Mouse (Mus musculus): ENCODE results near the gene Adipor2.

The Adipor2 gene

DNA sequence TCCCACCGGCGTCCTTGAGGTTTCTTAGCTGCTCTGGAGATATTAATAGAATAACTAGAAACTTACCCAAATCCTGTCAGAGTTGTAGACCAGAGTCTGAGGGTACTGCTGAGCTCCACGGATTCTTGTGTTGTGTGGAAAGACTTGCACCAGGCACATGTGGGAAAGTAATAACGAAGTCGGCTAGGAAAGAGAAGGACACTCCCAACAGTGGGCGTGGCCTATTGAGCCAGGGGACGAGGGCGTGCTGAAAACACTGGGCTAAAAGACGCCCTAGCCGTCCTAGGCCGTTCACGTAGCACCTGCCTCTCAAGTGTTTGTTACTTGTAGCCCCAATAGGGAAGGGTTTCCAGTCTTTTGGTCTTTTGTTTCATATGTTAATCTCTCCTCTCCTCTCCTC lies at the start of gene Adipor2:
Adipor2 (minus strand) TSS at position 351 of the 400 bp plus-strand sequence.
- DNase-seq: peak; percentile 17 to 20

DNA sequence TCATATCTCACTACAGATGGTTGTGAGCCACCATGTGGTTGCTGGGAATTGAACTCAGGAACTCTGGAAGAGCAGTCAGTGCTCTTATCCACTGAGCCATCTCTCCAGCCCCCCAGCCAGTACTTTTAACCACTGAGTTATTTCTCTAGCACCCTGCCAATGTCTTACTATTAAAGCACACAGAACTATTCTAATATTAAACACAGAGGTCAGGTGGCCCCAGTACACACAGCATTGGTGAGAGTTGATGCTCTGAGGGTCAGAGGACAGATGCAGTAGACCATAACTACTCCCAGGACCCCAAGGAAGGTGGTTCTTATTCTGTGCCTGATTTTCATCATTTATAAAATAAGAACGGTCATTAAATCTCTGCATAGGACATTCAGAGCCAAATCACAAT lies 48.7 kb upstream of the Adipor2 start:
- no peak for DNase-seq

DNA sequence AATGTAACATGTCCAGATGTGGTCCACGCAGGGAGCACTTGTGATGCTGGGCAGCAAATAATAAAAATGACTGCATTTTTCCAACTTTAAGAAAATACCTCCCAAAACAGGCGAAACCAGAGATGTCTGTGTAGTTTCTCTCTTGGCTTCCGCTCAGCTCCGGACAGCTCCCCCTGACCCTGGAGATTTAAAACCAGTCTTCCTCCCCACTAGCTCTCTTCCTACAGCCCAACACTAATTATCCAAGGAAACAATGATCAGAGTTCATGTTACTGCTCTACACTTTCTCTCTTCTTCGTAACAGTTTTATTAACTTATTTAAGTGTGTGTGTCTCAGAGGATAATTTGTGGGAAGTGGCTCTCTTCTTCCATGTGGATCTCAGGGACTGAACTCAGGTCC lies 42.9 kb upstream of the Adipor2 start:
- no peak for DNase-seq

DNA sequence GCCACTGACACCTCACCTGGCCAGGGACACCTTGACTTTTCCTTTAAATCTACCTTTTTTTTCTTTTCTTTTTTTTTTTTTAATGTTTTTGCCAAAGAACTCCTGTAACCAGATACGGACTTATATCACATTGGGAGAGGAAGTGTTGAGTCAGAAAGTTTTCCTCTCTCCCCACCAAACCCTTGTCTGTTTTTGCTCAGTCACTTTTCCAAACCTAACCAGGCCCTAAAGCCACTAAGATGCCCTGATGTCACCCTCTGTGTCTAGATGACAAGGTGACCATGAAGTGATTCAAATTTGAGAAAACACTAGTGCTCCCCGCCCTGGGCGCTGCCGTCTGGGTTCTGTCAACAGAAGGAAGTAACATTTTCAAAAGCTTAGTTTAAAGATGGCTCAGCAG lies 41.5 kb upstream of the Adipor2 start:
- DNase-seq: no peak

DNA sequence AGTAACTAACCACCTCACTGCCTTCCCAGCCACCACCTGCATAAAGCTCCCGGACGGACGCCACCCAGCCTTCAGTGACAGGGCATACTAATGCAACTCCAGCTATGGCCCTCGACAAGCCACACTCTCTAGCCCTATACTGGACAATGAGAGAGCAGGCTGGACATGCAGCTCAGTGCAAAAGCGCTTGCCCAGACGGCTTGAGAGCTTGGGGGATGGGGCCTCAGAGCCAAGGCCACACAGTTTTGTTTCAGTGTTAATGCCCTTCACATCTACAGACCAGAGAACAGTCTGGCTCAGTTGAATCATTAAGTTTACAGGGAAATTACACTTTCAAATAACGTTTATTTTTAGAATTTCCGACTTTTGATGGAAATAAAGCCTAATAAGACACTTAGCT lies 40.7 kb upstream of the Adipor2 start:
- no peak for DNase-seq

DNA sequence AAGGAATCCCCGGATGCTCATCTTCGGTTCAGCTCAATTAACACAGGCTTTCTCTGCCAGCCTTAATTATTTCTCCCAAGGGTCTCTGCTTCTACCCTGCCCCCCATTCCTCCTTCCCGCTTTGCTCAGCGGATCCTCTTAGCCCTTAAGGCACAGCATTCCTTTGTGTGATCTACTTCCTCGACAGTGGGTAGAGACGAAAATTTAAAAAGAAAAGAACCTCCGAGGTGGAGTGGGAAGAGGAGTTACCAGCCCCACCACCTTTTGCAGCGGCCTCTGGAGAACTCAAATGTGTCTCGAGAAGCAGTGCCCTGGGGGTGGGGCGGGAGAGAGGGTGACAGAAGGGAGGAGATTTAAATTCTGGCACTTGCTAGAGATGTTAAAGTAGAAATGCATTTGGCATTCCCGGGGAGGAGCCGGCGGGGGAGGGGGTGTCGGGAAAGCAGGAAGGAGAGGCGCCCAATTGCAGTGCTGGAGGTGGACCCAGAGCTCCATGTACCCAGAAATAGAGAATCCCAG lies 34.5 kb upstream of the Adipor2 start:
- DNase-seq: no peak

DNA sequence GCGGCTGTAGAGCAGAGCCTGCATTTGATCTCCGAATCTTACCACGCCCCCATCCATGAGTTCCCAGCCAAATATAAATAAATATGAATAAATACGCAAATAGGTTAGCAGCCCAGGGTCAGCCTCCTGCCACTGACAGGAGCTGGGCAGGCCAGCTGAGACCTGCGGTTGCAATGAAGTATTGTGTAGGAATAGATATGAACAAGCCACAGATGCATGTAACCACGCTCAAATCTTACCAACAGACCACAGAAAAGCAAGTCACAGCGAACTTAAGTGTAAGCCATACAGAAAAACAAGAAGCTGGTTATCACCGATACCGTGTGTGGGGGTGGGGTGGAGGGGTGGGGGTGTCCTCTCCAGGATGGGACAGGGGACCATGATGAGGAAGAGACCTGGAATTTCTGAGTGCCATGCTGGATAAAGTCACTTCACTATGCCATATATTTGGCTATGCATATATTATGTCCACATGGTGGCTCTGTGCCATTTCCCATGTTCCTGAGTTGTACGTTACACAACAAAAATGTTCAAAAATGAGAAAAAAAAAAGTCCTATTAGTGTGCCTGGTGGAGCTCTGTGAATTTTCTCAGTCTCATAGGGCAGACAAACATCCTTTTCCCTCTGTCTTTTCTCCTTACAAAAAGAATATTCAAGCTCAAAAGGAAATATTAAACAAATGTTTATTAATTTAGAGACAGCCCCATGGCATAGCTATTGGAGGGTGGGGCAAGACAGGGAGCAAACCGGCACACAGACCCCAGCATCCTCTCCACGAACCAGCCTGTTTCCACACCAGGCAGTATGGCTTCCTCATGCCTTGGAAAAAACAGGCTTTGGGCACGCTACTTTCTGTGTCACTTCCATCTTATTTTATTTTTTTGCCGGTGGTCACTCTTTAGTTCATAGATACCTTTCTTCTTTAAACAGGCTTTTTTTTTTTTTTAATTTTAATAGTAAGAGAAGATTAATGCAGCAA lies 33.8 kb upstream of the Adipor2 start:
- DNase-seq: no peak

DNA sequence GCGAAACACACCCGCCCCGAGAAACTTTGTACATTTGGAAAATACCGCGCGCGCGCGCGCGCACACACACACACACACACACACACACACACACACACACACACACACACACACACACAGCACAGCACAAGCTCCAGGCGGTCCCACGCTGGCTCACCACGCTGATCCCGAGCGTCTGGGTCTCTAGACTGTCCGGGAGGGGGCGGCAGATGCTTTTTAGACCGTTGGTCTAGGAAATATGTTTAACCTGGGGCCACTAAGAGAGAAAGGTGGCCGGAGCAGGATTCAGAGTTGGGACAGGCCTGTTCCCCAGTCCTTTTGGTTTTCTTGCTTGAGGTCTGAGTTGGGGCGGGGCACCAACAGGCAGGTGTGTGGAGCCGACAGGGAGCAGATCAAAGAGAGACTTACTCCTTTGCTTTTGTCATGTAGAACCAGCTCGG lies 31.6 kb upstream of the Adipor2 start:
- peak; percentile 28 to 30 for DNase-seq

DNA sequence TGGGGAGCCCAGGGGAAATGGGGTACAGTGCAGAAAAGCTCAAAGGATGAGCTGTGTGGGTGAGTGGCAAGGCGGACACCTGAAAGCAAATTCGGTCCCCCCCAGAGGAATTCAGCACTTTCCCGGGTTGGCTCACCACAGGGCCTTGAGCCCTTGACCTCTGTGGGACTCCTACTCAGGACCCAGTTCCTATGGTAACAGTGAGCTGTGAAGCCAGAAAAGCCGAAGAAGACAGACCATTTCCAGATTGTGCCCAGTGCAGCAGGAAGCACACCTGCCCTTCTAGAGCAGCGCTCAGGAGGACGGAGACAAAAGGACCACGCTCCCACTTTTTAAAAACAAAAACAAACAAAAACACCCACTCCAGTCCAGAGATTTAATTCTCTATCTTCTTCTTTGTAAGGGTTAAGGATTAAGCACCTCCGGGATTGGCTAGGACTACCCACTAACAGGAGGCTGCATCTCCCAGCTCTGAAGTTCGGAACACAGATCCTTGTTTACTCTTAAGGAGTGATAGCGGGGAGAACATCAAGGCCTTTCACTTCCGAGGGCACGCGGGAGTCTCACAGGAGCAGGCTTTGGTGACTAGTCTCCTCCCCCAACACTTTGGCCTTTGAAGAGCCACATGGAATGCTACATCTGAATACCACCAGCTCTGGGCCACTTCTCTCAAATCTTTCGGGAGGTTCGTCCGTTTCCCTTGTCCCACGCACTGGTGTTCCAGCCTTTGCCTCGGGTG lies 31.0 kb upstream of the Adipor2 start:
- DNase-seq: no peak

DNA sequence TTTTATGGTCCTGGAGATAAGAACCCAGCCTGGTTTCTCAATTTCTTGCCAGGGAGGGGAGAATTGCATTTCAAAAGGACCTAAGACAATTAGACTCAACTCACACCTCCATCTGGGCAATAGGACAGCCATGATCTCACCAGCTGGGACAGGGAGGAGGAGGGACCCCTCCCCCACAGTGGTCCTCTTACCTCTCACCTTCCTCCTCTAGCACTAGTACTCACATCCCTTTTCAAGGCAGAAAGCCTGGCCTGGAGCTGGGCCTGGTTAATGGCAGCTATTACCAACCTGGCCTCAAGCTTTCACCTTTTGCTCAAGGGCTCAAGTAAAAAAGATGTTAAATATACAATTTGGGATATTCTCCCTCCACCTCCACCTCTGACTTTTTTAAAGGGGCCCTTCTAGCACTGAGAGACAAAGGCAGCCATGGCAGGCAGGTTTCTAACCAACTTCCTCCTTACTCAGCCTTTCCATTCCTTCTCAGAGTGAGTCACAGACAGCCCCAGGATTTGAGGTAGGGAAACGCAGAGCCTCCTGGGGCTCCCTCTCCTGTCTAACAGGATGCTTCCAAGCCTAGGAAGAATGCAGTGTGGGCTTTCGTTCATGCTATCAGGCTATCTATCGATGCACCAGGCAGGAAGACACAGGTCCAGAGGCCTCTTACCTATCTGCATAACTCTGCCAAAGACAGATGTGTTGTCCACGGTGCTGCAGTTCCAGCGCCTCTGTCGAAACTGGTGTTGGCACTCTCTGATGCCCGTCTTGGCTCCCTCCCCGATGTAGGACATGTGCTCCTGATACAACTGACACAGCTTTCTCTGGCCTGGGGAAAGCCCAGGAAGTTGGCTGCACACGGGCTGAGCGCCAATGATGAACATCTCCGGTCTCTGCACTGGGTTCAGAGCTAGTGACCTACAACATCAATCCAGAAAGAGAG lies 28.4 kb upstream of the Adipor2 start:
- DNase-seq: no peak

DNA sequence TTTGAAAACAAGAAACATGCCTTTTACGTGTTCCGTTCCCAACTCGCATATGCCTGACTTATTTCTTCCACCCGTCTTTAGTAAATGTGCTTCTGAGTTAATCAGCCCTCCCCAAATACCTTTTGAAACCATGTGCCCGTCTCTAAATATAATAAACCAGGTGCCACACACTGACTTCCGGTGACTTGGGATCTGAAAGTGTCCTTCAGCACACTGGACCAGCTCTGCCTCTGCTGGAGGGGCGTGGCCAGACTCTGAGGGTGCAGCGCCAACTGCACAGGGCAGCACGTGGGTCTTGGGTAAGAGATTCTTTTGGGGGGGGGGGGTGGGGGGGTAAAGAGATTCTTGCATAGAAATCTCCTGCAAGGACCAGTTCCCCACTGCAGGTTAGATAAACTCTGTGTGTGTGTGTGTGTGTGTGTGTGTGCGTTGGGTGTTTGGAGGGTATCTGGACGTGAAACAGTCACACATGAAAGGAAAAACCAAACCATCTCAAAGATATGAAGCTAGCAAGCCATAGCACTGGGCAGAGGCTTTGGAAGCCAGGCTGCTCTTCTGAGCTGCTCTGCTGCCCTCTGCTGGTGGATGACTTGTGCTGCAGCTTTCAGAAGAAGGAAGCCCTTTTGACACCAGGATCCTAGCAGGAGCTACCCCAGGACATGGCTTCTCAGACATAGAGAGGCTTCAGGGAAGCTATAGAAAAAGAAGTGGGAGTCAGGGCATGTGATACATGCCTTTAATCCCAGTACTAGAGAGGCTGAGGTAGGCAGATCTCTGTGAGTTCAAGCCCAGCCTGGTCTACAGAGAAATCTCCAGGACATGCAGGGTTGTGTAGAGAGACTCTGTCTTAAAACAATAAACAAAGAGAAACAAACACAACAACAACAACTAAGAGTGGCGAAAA lies 26.5 kb upstream of the Adipor2 start:
- peak; percentile 85 to 86 for DNase-seq

DNA sequence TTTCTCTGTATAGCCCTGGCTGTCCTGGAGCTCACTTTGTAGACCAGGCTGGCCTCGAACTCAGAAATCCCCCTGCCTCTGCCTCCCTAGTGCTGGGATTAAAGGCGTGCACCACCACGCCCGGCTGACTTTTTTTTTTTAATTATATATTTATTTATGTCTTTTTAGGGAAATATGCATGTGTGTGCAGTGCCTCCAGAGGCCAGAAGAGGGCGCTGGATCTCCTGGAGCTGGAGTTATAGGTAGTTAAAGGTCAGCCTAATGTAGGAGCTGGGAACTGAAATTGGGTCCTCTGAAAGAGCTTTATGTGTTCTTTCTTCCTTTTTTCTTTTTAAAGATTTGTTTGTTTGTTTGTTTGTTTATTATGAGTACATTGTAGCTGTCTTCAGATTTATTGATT lies 25.2 kb upstream of the Adipor2 start:
- DNase-seq: peak; percentile 47 to 55

DNA sequence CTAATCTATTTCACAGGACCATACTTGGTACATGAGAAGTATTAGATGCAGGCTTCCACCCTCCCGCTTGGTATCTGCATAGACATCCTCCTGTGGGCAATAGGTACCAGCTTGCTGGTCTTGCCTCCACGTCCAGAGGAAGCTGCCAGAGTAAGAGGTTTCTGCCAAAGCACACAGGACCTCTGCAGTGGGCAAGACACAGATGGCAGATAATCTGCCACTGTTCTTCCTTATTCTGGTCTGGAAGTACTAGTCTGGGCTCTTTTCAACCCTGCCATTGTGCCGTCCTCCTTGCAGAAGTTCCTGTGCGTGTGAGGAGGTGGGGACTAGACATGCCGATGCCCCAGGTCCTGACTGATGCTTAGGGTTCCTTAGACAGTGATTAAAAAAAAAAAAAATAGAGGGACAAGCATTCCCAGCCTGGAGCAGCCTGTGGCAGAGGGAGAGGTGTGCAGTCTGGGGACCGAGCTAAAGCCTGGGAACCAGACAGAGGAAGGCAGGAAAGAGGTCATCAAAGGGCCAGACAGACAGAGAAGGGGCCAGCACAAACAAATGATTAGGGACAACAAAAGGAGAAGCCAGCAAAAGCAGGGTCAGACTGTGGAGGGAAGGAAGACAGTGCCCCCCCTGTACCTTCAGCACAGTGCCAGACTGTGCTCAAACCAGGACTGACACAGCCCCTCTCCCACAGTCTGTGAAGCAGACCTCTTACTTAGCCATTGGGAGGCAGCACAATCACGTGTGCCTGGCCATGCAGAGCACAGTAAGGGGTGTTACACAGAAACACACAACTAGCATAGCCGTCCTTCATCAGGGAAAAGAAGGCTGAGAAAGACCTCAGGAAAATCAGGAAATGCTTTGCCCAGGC lies 20.6 kb upstream of the Adipor2 start:
- no peak for DNase-seq

DNA sequence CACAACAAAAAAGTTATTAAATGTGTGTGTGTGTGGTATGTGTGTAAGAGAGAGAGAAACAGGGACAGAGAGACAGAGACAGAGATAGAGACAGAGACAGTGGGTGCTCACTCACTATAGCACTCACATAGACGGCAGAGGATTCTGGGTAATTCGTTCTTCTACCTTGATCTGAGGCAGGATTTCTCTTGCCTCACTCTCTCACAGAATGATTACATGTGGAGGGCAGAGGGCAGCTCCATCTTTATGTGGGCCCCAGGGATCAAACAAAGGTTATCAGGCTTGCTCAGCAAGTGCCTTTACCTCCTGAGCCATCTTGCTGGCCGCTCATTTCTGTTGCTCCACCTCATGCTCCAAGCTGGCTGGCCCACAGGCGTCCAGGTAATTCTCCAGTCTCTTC lies 16.9 kb upstream of the Adipor2 start:
- DNase-seq: no peak

DNA sequence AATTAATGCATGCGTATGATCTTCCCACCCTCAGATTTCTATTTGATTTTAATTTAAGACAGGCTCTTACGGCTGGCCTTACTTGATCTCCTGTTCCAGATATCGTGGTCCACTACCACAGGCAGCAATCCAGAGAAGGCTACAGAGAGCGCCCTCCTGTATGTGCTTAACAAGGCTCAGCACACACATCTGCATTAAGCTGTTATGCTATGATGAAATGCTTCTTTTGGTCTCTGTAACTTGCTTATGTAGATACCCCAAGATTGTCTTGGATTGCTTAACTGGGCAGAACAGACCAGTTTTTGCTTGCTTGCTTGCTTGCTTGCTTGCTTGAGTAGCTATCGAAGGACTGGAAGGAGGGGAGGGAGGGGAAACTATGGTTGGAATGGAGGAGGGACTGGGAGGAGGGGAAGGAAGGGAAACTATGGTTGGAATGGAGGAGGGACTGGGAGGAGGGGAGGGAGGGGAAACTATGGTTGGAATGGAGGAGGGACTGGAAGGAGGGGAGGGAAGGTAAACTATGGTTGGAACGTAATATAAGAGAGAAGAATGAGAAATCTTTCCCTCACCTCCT lies 14.3 kb upstream of the Adipor2 start:
- no peak for DNase-seq

DNA sequence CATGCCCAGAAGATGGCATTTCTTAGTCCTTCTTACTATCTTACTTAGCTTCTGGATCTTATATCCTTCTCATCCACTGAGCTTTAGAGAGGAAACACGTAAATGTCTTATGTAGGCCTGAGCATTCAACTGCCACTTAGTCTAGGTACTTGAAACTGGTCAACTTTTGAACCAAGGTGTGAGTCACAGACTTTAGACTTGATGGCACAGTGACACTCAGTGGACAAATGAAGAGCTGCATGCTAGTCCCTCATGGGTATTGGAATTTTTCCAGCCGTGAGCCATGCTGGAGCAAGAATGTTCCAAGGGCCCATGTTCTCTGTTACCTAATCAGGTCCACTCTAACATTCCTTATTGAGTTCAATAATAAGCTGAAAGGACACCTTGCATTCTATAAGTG lies 13.0 kb upstream of the Adipor2 start:
- DNase-seq: peak; percentile 51 to 62

DNA sequence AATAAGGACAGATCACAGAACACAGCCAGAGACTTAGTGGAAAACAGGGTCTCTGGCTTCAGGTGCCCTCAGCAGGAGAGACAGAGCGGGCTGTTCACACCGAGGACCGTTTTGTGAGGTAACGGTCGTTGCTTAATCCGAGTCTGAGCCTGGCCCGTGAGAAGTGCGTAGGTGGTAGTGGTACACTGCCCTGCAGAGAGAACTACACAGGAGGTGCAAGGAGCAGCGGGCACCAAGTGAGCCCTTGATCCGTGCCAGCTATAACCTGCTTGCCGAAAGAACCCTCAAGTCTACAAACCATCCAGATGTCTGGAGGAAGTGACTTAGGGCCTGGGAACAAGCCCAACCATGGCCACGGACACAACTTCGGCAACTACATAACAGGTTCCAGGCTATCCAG lies 11.8 kb upstream of the Adipor2 start:
- no peak for DNase-seq

DNA sequence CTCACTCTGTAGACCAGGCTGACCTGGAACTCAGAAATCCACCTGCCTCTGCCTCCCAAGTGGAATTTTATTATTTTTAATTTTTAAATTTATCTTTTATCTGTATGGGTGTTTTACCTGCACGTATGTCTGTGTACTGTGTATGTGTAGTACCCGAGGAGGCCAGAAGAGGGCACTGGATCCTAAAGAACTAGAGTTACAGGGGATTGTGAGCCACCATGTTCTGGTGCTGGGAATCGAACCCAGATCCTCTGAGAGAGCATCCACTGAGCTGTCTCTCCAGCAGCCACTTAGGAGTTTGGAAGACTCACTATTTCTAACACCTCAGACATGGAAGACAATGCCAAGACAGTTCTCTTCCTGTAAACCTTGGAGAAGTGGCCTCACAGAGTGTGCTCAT lies 11.1 kb upstream of the Adipor2 start:
- DNase-seq: peak; percentile 67

DNA sequence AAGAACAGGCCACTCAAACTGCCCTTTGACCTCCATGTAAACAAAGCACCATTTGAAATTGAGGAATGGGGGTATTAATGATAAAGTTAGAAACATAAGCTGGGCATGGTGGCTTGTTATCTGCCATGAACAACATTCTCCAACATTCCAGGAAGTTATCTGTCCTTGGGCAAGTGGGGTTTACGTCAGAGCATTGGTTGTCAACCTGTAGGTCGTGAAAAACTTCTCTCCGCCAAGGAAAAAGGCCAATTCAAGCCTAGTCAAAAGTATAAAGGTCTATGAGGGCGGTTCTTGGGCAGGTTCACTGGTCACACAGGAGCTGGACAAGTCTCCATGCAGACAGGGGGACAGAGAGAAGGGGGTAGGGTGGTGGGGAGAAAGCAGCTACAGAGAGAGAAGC lies 3.5 kb upstream of the Adipor2 start:
- no peak for DNase-seq

DNA sequence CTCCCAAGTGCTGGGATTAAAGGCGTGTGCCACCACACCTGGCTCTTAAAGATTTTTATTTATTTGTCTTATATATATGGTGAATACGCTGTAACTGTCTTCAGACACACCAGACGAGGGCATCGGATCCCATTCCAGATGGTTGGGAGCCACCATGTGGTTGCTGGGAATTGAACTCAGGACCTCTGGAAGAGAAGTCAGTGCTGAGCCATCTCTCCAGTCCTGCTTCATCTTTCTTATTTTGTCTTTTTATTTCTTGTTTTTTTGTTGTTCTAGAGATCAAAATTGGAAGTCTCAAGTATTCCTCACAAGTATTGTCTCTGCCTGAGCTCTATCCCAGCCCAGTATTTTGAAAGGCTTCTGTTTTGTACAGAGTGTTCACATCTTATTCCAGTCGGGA lies 2.9 kb upstream of the Adipor2 start:
- no peak for DNase-seq
